Mouse (Mus musculus) right cerebral cortex, postnatal 4 days (tissue): Measurements from ENCODE around the gene Tekt4.

Source experiments
- DNase-seq: peaks from one replicate; pipeline ENCODE4 v3.0.0-alpha.2; 2022

Gene Tekt4

DNA sequence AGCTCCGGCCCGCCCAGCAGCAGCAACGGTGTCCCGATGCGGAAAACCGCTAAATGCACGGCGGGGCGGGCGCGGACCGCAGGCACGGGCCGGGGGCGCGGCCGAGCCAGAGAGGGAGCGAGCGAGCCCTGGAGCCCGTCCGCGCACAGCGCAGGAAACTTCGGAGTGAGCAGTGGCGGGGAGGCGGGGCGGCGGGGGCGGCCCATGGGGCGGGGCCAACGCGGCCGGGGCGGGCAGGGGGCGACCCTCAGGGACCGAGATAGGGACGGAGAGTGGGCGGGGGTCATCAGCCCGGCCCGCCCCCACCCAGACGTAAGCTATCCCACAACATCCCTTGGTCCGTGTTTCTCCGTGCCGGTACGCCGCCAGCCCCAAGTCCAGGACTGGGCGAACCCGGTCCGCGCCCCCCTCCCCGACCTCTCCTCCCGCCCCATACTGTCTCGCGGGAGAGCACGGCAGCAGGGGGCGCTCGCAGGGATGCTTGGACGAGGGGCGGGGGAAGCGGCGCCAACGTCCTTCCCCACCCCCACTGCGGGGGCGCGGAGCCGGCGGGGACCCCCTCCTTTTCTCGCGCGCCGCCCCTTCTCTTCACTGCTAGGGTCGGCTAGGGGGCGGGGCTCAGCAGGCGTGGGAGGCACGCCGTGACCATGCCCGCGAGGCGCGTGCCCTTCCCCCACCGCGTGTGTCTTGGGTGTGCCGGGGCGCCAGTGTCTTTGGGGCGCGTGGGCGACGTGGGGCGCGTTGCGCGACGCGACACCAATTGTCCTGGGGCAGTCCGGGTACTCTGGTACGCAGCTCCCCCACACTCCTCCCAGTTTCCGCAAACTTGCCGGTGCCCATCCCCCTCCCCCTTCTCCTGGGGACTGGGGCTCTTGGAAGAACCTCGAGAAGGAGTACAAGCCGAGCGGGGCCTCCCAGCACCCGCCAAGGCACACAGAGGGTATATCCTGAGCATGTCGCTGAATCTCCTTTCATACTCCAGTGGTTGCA lies 20.5 kb upstream of the Tekt4 start, which contains the start of gene Cacna1h:
Gene Cacna1h (minus strand): TSS at position 167 of the 990 bp plus-strand sequence.
- DNase-seq: peak; percentile 99

- DNase-seq: no peak
These were observed 13.0 kb upstream of the Tekt4 start for GRCm38 (mm10) chr17:25441417-25441816.

- no peak for DNase-seq
These were observed 11.5 kb upstream of the Tekt4 start for GRCm38 (mm10) chr17:25442889-25443288.

- DNase-seq: no peak
These were observed 9.3 kb upstream of the Tekt4 start for GRCm38 (mm10) chr17:25445074-25445473.

- no peak for DNase-seq
These were observed 8.6 kb upstream of the Tekt4 start for GRCm38 (mm10) chr17:25445841-25446240.

DNA sequence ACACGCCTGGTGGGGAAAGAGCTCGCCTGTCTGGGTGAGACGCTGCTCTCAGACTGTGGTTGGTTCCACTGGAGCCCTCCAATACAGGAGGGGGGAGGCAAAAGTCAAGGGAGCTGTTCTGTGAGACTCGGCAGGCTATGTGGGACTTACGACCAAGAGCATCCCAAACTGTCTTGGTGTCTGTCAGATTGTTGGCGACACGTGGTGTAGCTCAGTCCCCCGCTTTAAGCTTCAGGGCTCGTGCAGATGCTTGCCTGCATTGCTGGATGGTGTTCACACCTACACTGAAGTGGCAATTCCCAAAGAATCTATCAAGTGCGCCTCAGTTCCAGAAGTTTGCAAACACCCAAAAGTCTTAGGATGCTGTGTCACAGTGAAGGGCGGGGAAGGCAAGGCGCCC lies 6.5 kb upstream of the Tekt4 start:
- DNase-seq: no peak

GRCm38 (mm10) chr17:25450329-25450728 lies 4.1 kb upstream of the Tekt4 start:
- no peak for DNase-seq

- DNase-seq: no peak
These were observed 2.0 kb upstream of the Tekt4 start for GRCm38 (mm10) chr17:25452246-25452965.

DNA sequence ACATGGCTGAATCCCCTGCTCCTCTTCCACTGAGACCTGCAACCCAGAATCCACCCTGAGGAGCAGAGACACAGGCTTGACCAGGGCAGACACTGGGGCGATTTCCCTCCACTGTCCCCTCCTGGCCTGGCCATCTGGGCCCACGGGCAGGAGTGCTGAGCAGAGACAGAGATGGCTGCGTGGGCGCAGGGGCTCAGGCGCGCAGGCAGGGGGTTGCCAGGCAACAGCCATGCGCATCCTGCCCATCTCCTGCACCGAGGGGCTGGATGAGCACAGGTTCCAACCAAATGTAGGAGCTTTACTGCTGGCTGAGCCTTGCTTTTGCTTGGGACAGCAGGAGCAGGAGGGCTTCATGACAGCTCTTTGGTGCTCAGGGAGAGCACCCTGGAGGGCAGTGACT lies 2.1 kb downstream of the Tekt4 start:
- DNase-seq: peak; percentile 63

DNA sequence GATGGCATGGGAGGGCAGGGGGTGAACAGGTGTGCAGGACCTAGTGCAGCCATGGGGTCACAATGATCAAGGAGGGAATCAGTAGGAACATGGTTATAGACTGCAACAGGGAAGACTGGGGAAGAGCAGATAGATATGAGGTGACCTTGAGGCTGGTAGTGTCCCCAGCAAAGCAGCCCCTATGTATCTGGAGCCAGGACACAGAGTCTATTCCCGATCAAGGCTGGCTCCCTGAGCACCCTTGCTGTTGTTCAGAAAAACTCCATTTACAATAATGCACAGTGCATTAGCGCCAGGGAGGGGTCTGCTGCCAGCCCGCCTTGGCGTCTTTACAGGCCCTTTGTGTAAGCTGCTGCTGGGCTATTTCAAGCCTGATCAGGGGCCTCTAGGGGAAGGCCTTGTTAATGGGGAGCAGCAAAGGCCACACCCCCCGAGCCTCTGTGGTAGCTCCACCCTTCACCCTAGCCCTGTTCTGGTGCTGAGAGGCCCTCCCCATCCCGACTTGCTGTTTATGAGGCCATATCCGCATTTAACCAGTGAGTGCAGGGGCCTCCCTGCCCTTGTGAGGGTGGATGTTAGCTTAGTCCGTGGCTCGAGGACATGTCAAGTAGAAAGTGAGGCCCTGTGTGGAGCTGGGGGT lies 7.9 kb downstream of the Tekt4 start:
- no peak for DNase-seq

- DNase-seq: no peak
These were observed 9.0 kb downstream of the Tekt4 start for GRCm38 (mm10) chr17:25463326-25463945.

DNA sequence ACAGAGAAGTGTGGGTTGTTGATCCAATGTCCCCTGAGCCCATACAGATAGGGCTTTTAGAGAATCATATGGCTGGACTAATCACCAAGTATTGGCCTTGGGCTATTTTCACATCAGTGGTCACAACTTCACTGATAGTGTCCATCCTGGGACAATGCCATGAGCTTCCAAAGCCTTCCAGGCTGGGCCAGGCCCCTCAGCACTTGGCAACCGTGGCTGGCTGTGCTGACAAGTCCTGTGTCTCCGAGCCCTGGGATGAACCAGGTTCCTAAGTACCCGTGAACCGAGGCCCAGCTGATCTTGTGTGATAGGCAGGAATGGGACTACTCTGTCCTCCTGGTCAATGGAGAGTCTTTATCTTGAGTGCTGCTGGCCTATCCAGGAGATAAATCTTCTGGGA lies 9.7 kb downstream of the Tekt4 start:
- no peak for DNase-seq

- DNase-seq: no peak
These were observed 11.8 kb downstream of the Tekt4 start for GRCm38 (mm10) chr17:25466257-25466656.

- DNase-seq: no peak
These were observed 13.4 kb downstream of the Tekt4 start for GRCm38 (mm10) chr17:25467781-25468180.

DNA sequence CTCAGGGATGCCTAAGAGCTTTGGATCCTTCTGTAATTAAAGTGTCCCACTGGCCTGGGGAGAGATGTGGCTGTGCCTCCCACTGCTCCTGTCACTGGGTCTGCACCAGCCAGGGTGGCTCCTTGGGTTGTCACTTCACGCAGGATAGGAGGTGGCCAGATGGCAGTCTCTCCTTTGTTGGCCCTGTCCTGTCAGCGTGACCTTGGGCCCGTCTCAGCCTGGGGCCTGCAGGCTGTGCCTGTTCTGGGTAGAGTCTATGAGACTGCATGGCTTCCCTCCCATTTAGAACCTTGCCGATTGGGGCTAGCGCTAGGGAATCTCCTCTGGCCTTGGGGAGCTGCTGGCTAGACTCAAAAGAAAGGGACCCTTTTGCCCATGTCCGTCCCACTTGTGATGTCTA lies 13.9 kb downstream of the Tekt4 start:
- no peak for DNase-seq

DNA sequence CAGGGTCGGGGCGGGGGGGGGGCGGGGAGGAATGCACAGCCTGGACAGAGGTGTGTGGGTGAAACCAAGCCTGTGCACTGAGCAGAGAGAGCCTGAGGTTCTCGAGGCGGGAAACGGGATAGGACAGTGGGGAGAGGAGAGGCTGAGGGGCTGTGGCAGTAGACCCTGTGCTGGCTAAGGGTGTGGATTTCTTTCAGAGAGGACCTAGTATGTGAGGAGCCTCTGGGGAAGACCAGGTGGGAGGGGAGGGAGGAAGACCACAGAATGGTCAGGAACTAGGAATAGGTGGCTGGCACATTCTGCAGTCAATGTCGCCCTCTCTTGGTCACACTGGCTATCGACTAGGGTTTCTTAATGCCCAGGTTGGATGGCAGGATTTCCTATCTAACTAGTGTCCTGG lies 15.4 kb downstream of the Tekt4 start:
- DNase-seq: peak; percentile 75

GRCm38 (mm10) chr17:25471418-25471817 lies 17.0 kb downstream of the Tekt4 start:
- peak; percentile 42 for DNase-seq

DNA sequence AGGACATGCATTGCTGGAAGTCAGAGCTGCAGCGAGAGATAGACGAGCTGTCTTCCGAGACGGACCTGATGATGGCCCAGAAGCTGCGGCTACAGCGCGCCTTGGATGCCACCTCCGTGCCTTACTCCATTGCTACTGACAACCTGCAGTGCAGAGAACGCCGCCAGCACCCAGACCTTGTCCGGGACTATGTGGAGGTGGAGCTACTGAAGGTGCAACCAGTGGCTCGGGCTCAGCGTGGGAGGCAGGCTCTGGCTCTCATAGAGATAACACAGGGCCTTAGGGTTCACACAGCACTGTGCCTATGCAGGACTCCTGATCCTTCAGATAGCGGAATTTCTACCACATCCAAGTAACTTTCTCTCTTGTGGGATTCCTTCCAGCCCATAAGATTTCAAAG lies 17.6 kb downstream of the Tekt4 start:
- DNase-seq: no peak

GRCm38 (mm10) chr17:25474330-25475077 lies 20.1 kb downstream of the Tekt4 start:
- peak; percentile 51 for DNase-seq

DNA sequence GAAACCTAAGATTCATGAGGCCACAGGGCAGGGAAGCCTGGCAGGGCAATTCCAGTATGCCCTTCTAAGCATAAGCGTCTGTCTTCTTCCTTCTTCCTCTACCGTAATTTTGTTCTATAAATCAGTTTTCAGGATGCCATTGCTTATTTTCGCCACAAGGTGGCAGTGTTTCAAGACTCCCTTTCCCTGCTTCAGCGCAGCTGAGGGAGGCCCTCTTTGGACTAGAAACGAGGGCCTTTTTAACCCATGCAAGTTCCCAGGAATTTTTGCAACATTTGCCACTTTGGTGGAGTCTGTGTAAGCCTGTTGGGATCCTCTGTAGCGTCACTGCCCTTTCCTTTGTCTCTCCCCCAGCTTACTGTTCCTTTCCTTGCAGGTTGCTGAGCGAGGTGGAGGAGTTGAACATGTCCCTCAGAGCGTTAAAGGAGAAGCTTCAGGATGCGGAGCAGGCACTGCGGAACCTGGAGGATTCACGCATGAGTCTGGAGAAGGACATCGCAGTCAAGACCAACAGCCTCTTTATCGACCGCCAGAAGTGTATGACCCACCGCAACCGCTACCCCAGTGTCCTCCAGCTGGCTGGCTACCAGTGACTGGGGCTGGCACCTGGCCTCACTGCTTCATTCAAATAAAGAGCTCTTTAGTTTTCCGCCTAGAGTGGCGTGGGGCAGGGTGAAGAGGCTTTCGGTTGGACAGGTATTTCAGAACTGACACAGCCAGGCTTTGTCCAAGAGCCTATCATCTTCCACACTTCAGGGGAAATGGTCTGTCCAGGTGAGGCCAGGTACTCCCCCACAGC lies 21.7 kb downstream of the Tekt4 start:
- DNase-seq: peak; percentile 57

GRCm38 (mm10) chr17:25480152-25480551 lies 25.7 kb downstream of the Tekt4 start:
- DNase-seq: no peak
